Mouse (Mus musculus) MEL (cell line): ENCODE measurements at regions not wholly inside any gene's neighbourhood (a gene's known extent, or its start where the extent isn't known, plus 50 kb on each side); places are given as distances from the start of the nearest gene placed in this dataset.

Experiments used
- DNase-seq: peaks from one replicate; pipeline ENCODE4 v3.0.0; 2011; ENCODE audit warnings: low read depth, low spot score
- H3K27ac ChIP-seq: 2 replicates; pipeline ENCODE4 v1.5.1; 2012; ENCODE audit warnings: low read depth, mild to moderate bottlenecking, control low read depth, low read length, moderate library complexity; ENCODE audit not compliant: control insufficient read depth
- H3K27me3 ChIP-seq, 2 experiments: fragments of 150-350 bp in 1 of 2; sonication (generic) in 1 of 2; 2 replicates each; pipeline ENCODE4 v1.6.1; 2012; ENCODE audit warnings: low read length in 2 of 2, mild to moderate bottlenecking in 2 of 2, improper control_type of control experiment in 1 of 2, moderate library complexity in 1 of 2; ENCODE audit not compliant: insufficient read depth in 2 of 2, control insufficient read depth in 1 of 2
- H3K36me3 ChIP-seq, 2 experiments: 2 replicates each; pipeline ENCODE4 v1.6.1; 2012 to 2014; ENCODE audit warnings: low read length in 2 of 2, improper control_type of control experiment in 1 of 2, inconsistent platforms in 1 of 2, mild to moderate bottlenecking in 1 of 2; ENCODE audit not compliant: insufficient read depth in 2 of 2, control insufficient read depth in 1 of 2
- H3K4me1 ChIP-seq, 2 experiments: fragments of 150-350 bp in 1 of 2; sonication (generic) in 1 of 2; 2 replicates each; pipeline ENCODE4 v1.6.1; 2012; ENCODE audit warnings: low read length in 2 of 2, improper control_type of control experiment in 1 of 2, mild to moderate bottlenecking in 1 of 2; ENCODE audit not compliant: insufficient read depth in 2 of 2, control insufficient read depth in 1 of 2
- H3K4me3 ChIP-seq, 2 experiments: fragments of 150-350 bp in 1 of 2; sonication (generic) in 1 of 2; 2 replicates each; pipeline ENCODE4 v1.5.1; 2012; ENCODE audit warnings: low read depth in 2 of 2, low read length in 2 of 2, mild to moderate bottlenecking in 2 of 2, moderate library complexity in 2 of 2, control low read depth in 1 of 2, improper control_type of control experiment in 1 of 2; ENCODE audit not compliant: control insufficient read depth in 1 of 2, insufficient read depth in 1 of 2
- H3K79me2 ChIP-seq: 2 replicates; pipeline ENCODE4 v1.6.1; 2012; ENCODE audit warnings: mild to moderate bottlenecking, low read length, moderate library complexity; ENCODE audit not compliant: control insufficient read depth, poor library complexity, insufficient read depth
- H3K9ac ChIP-seq: 2 replicates; pipeline ENCODE4 v1.6.1; 2012; ENCODE audit warnings: low read depth, mild to moderate bottlenecking, control low read depth, low read length, moderate library complexity; ENCODE audit not compliant: control insufficient read depth, poor library complexity, severe bottlenecking
- H3K9me3 ChIP-seq: fragments of 150-350 bp; sonication (generic); replicated peaks from 2 replicates; pipeline ENCODE4 v1.6.1; 2012; ENCODE audit warnings: mild to moderate bottlenecking, low read length, improper control_type of control experiment, moderate library complexity; ENCODE audit not compliant: insufficient read depth
- BHLHE40 ChIP-seq: IDR thresholded peaks from 2 replicates; pipeline ENCODE4 v1.6.1; 2012; ENCODE audit warnings: low read depth, mild to moderate bottlenecking, inconsistent platforms, low read length, improper control_type of control experiment, borderline replicate concordance
- CHD2 ChIP-seq: IDR thresholded peaks from 2 replicates; pipeline ENCODE4 v1.6.1; 2011; ENCODE audit warnings: low read length, improper control_type of control experiment
- E2F4 ChIP-seq: IDR thresholded peaks from 2 replicates; pipeline ENCODE4 v1.6.1; 2011; ENCODE audit warnings: low read depth, low read length, improper control_type of control experiment, borderline replicate concordance
- ELF1 ChIP-seq: IDR thresholded peaks from 2 replicates; pipeline ENCODE4 v1.6.1; 2014; ENCODE audit warnings: low read depth, mild to moderate bottlenecking, inconsistent platforms, low read length, improper control_type of control experiment, moderate library complexity
- HCFC1 ChIP-seq: IDR thresholded peaks from 2 replicates; pipeline ENCODE4 v1.6.1; 2012; ENCODE audit warnings: low read depth, mild to moderate bottlenecking, inconsistent platforms, low read length, improper control_type of control experiment, moderate library complexity
- JUND ChIP-seq: IDR thresholded peaks from 2 replicates; pipeline ENCODE4 v1.6.1; 2011; ENCODE audit warnings: low read depth, mild to moderate bottlenecking, improper control_type of control experiment, low read length
- KAT2A ChIP-seq: conservative IDR thresholded peaks from 2 replicates; pipeline ENCODE4 v1.6.1; 2012; ENCODE audit warnings: low read depth, low read length, improper control_type of control experiment, inconsistent platforms
- MAZ ChIP-seq: IDR thresholded peaks from 2 replicates; pipeline ENCODE4 v1.6.1; 2012; ENCODE audit warnings: low read depth, mild to moderate bottlenecking, inconsistent platforms, low read length, improper control_type of control experiment
- MXI1 ChIP-seq: IDR thresholded peaks from 2 replicates; pipeline ENCODE4 v1.6.1; 2011; ENCODE audit warnings: mild to moderate bottlenecking, low read depth, low read length, improper control_type of control experiment
- MYC ChIP-seq: IDR thresholded peaks from 2 replicates; pipeline ENCODE4 v1.6.1; 2011; ENCODE audit warnings: low read depth, mild to moderate bottlenecking, low read length, improper control_type of control experiment, moderate library complexity
- NELFE ChIP-seq: IDR thresholded peaks from 2 replicates; pipeline ENCODE4 v1.6.1; 2011; ENCODE audit warnings: low read depth, low read length, improper control_type of control experiment
- POLR2AphosphoS2 ChIP-seq: IDR thresholded peaks from 2 replicates; pipeline ENCODE4 v1.6.1; 2011; ENCODE audit warnings: low read length, improper control_type of control experiment
- RAD21 ChIP-seq: IDR thresholded peaks from 2 replicates; pipeline ENCODE4 v1.6.1; 2011; ENCODE audit warnings: mild to moderate bottlenecking, low read depth, low read length, improper control_type of control experiment
- RCOR1 ChIP-seq: IDR thresholded peaks from 2 replicates; pipeline ENCODE4 v1.6.1; 2012; ENCODE audit warnings: low read depth, mild to moderate bottlenecking, inconsistent platforms, low read length, improper control_type of control experiment
- SIN3A ChIP-seq: IDR thresholded peaks from 2 replicates; pipeline ENCODE4 v1.6.1; 2012; ENCODE audit warnings: low read length, improper control_type of control experiment, inconsistent platforms
- TAL1 ChIP-seq: IDR thresholded peaks from 2 replicates; pipeline ENCODE4 v1.6.1; 2012; ENCODE audit warnings: mild to moderate bottlenecking, inconsistent platforms, low read length, moderate library complexity, mixed read lengths
- TBP ChIP-seq: IDR thresholded peaks from 2 replicates; pipeline ENCODE4 v1.8.0; 2011; ENCODE audit warnings: low read depth, low read length, improper control_type of control experiment
- ZC3H11A ChIP-seq: IDR thresholded peaks from 2 replicates; pipeline ENCODE4 v1.6.1; 2012; ENCODE audit warnings: low read depth, mild to moderate bottlenecking, inconsistent platforms, low read length, improper control_type of control experiment
- ZKSCAN1 ChIP-seq: IDR thresholded peaks from 2 replicates; pipeline ENCODE4 v1.6.1; 2012; ENCODE audit warnings: low read depth, mild to moderate bottlenecking, inconsistent platforms, low read length, improper control_type of control experiment, moderate library complexity
- ZMIZ1 ChIP-seq: IDR thresholded peaks from 2 replicates; pipeline ENCODE4 v1.6.1; 2012; ENCODE audit warnings: low read depth, mild to moderate bottlenecking, inconsistent platforms, low read length, improper control_type of control experiment, moderate library complexity
- ZNF384 ChIP-seq: IDR thresholded peaks from 2 replicates; pipeline ENCODE4 v1.6.1; 2012; ENCODE audit warnings: low read depth, mild to moderate bottlenecking, inconsistent platforms, low read length, improper control_type of control experiment

DNA sequence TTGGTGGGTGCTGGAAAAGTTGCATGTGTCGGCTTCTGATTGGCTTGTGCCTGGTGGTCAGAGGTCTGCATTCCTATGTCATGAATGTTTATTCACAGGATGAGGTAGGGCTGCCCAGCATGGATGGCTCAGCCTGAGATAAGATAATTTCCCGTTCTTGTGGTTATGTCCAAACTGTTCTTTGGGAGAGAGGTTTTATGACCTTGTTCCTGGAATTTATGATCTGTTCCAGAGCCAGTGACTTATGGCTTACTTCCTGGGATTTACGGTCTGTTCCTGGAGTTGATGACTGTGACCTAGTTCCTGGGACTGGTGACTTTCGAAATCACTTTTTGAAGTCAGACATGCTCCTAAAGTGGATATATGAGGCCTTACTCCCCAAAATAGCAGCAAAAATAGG, 76.4 kb upstream of the Trim24 start:
- no peak for DNase-seq

DNA sequence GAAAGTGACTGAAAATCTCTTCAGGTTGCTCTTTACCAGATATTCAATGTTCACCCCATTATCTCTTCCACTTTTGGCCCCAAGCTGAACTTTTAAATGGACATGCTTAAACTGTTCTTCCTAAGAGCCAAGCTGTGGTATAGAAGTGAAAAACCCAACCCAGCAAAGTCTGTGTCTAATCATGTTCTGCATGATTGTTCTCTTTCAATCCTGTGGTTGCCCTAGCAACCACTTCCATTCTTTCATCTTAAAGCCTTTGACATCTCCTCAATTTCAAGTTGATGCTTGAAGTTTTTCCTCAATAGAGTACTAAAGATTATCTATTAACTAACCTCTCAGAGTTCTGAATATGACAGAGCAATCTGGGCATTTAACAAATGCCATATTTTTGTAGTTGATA, 75.6 kb upstream of the Trim24 start:
- TF ChIP-seq TAL1 = no peak
- no peak for TF ChIP-seq NELFE
- no peak for TF ChIP-seq E2F4
- no peak for TF ChIP-seq POLR2AphosphoS2
- no peak for TF ChIP-seq MYC
- TF ChIP-seq MXI1 = no peak
- TF ChIP-seq ZC3H11A = no peak
- no peak for TF ChIP-seq ELF1
- no peak for TF ChIP-seq SIN3A
- Histone ChIP-seq H3K27me3 (no peaks in the 10 kb centered on the region), H3K4me1 (no peaks in the 10 kb centered on the region), H3K79me2 (no peaks in the 10 kb centered on the region), H3K9ac (no peak overlapping the region), H3K4me3 (no peak overlapping the region), H3K27ac (no peak overlapping the region), H3K36me3 (no peaks in the 10 kb centered on the region), H3K9me3 (no peaks in the 10 kb centered on the region)
- DNase-seq = no peak

More for the DNA sequence above, 76.4 kb upstream of the Trim24 start:
- no peak overlapping the region for H3K4me3 ChIP-seq
- no peaks in the 10 kb centered on the region for H3K27me3 ChIP-seq
- H3K4me1 ChIP-seq = no peaks in the 10 kb centered on the region
- H3K36me3 ChIP-seq = no peaks in the 10 kb centered on the region
- H3K79me2 ChIP-seq = no peaks in the 10 kb centered on the region
- no peak for TF ChIP-seq MAZ
- TF ChIP-seq ELF1 = no peak
- TF ChIP-seq JUND = no peak
- TF ChIP-seq E2F4 = no peak
- TF ChIP-seq RAD21 = no peak
- TF ChIP-seq ZKSCAN1 = no peak
- no peak for TF ChIP-seq SIN3A
- no peak for TF ChIP-seq ZMIZ1
- no peak for TF ChIP-seq BHLHE40
- no peak for TF ChIP-seq POLR2AphosphoS2
- TF ChIP-seq RCOR1 = no peak
- TF ChIP-seq ZNF384 = no peak
- TF ChIP-seq KAT2A = no peak
- TF ChIP-seq HCFC1 = no peak
- no peak for TF ChIP-seq TBP
- TF ChIP-seq CHD2 = no peak
- no peaks in the 10 kb centered on the region for H3K9me3 ChIP-seq
- no peak overlapping the region for H3K27ac ChIP-seq
- H3K9ac ChIP-seq = no peak overlapping the region
